Mouse (Mus musculus) activated CD4-positive, CD25-positive, alpha-beta regulatory T cell, adult 4 months (primary cell): ENCODE measurements around the gene Fras1. TPM values are rescaled to one million over a fixed set of nuclear protein-coding genes. Genes with fewer than 3 reads are reported as not detected.

Experiments
- ATAC-seq: one replicate; pipeline ENCODE4 v1.8.0; 2017
- polyA plus RNA-seq, 2 experiments: library from polyadenylated mRNA; unstranded; fragments of 100-300 nt; shearing (Covaris generic); gene quantifications; one replicate each; pipeline ENCODE4 v1.2.1; 2017

Gene Fras1
- polyA plus RNA-seq, 2 experiments from 2014 or later, result 0.22 TPM; not detected in 1

DNA sequence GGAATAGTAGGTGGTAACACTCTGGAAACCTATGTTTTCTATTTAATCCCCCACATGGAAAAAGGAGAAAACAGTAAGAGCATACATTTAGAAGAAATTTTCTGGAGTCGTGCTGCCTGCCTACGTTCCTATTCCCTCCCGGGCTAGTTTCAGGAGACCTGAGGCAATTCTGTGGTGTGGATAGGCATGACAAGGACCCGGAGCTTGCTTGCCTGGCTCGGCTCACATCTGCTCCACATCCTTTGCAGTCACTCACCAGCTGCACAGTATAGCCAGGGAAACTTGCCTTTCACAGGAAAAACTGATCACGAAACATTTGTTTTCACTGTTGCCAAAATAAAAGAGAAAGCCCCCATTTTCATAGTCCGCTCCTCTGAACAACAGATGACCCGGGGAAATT lies 325.2 kb downstream of the Fras1 start:
- ATAC-seq, result no peak

DNA sequence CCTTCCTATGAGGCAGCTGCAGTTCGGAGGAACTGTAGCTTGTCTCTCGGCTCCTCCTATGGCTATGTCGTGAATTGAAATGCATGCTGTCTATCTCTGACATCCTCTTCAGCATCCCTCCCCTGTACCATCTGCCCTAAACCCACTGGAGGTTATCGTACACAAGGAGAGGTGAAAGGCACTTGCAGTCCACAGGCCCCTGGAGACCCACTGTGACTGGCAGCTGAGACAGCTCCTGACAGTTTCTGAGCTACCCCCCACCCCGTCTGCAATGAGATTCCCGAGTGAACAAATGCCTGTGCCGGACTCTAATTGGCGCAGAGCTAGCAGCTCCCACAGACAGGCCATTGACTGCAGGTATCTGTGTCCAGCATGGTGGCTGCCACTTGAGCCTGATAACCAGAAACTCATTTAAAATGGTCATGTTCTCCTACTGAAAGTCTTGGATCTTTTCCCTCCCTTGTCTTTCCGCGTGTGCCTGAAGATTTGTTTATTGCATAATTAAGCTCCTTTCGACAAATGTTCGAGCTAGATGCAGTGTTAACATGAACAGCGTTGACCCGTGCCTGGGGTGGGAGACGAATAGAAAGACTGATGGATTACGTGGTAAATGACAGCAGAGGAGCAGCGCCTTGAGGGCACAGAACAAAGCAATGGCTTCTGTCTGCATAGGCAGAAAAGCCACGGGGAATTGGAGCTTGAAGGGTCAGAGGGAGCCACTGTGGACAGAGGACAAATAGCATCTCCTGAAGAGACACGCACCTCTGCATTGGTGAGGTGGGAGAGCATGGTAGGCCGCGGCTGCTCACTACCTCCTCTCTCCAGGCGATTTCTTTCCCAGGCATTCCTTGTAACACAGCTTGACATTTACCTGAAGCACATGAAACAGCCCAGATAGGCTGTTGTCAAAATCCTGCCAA lies 329.2 kb downstream of the Fras1 start:
- no peak for ATAC-seq

DNA sequence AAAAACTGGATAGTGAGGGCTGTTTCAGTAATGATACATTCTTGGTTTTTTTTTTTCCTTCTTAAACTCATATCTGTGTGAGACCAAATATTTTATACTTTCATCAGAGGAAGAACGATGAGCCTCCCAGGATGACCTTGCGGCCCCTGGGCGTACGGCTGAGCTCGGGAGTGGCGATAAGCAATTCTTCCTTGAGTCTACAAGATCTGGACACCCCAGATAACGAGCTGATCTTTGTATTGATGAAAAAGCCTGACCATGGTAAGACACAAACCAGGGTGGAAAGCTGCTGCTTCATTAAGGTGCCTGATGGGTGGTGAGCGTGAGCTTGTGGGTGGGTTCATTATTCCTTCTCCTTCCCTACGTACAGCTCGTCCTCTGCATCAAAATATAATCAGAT lies 334.8 kb downstream of the Fras1 start:
- no peak for ATAC-seq

DNA sequence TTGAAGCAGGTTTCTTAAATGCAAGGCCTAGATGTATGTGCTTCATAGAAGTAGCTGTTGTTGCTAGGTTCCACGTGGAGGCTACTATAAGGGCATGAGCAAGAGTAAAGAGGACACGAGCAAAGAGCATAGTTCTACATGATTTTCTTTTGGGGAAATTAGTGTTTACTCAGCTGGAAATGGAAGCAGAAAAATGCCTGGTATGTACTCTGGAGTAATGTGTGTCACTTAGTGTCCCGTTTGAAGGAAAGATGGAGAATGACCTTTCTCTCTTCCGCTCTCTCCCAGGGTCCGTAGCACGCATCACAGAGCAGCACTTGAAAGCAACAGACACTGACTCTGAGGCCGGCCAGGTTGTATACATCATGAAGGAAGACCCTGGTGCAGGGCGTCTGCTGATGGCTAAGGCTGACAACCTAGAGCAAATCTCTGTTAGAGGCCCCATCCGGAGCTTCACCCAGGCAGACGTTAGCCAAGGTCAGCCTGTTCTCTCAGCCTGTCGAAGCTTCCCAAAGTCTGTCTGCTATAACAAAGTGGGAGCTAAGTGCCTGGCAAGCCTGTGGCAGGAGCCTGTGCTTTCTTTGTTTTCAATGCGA lies 338.4 kb downstream of the Fras1 start:
- ATAC-seq, result no peak

DNA sequence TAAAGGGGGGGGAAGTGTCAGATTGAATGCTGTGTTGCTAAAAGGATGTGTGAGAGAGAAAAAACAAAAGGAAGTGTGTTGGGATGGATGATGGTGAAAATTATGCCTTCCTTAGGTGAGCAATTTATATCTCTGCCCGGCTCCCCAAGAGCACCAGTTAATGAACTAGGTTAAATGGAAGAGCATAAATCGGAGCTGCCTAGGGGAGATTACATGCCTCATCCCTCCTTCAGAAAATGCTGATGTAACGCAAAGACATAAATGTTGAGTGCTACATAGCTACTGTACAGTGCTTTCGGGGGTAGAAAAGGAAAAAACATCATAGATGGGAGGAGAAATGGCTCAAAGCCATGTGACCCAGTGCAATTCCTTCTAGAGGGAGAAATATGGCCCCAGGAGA lies 339.0 kb downstream of the Fras1 start:
- ATAC-seq, result no peak

DNA sequence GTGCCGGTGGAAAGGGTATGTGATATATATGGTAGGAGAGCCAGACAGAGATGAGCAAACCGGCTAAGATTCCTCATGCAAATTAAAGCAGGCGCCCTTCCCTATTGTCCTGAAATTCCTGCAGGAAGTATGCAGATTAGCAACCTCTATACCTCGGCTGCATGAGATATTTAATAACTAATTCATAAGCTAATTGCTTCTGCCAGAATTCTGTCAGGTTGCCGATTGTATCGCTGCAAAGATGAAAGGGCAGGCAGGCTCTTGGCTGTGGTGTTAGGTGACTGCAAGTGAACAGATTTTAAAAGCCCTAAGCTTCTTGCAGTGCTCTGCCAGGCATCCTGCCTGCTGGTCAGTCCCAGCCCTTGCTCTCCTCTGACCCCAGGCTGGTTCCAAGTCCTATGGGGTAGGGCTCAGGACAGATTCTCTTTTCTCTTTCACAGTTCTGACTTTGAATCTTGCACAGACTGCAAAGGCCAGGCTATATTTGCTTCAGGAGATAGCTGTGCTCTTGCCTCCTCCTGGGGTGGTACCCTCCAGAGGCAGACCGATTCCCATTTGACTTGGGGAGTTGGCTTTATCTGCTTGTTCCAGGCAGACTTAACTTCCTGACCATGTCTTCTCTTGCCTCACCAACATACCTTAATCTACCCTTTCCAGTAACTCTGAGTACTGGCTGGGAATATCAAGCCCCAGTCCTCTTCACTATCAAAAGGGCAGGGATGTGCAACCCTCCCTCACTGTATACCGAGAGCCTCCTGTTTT lies 342.7 kb downstream of the Fras1 start:
- ATAC-seq, result no peak

DNA sequence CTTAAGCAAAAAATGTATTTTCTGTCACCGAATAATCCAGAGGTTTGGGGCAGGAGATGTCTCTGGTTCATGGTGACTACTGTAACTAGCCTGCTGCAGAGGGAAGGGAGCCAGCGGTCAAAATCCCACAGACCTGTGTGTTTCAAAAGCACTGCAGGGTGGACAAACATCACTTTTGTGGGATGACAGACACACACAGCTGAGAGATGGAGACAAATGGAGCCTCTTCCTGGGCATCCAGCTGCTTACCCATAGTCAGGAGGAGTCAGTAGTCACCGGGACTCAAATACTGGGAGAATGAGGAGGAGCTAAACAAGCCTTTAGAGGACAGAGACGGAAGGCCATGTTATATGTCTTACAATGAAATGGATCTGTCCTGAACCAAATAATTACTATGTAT lies 343.9 kb downstream of the Fras1 start:
- no peak for ATAC-seq

DNA sequence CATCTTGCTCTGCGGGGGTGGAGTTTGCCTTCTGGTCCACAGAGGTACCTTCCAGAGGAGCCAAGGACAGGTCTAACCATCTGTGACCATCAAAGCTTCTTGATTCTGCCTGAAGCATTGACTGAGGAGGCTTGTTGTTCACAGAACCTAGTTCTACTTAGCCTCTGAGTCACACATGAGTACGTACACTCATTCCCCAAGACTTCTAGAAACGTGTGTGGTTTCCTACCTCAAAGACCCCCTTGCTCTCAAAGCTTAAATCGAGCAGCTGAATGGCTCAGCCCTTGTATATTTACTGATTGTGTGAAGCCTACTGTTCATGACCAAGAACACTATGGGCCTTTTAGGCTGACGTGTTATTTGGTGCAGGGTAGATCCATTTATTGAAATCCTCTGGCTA lies 344.8 kb downstream of the Fras1 start:
- ATAC-seq, result no peak

DNA sequence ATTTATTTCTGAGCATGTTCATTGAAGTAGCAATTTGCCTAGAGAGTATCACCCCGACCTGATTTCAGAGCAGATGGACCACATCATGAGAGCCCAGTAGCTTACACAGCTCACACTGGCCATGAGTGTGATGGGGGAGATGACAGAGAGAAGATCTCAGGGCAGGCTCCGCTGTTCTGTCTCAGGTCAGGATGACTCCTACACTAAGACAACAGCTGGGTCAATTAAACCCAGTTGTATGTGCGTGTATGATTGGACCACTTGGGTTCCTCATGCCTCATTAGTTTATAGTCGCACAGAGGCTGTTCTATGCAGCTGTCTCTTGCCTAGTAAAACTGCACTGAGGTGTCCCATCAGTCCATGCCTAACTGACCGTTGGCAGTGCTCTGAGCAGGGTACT lies 345.5 kb downstream of the Fras1 start:
- no peak for ATAC-seq

DNA sequence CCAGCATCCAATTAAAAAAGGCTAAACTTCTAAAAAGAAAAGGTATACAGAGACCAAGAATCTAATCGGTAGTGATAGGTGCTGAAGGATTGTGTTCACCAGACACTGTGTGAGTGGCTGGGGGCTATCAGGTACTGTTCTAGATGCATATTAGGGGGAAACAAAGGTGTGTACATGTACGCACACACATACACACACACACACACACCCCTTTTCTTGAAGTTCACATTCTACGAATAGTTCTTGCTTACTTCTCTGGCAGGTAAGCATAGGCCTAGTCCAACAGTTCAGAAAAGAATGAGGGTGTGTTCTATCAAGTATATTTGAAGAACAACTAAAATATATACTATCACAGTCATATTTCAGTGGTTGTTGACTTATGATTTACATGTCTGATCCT lies 348.9 kb downstream of the Fras1 start:
- no peak for ATAC-seq

DNA sequence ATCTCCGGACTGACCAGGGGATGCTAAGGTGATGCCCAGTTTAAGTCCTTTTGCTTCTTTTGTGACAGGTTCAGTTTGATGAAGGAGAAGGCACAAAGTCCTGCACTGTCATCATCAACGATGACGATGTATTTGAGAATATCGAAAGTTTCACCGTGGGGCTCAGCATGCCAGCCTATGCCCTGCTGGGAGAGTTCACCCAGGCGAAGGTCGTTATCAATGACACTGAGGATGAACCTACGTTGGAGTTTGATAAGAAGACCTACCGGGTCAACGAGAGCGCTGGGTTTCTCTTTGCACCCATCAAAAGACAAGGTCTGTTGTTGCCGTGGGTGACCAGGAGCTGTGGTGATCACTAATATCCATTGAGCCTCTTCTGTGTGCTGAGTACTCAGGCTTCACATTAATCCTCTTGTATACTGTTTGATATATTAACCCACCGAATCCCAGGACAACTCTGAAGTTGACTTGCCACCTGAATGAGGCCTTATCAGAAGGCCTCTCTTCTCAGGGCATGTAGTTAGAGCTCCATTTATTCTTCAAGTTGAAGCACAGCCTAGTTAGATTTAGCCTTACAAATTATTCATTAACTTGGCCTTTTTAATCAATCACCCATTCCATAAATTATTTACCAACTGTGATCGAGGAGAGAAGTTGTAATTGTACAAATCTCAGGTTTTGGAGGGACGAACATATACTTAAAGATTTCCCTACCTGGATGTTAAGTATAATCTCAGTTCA lies 365.6 kb downstream of the Fras1 start:
- no peak for ATAC-seq

DNA sequence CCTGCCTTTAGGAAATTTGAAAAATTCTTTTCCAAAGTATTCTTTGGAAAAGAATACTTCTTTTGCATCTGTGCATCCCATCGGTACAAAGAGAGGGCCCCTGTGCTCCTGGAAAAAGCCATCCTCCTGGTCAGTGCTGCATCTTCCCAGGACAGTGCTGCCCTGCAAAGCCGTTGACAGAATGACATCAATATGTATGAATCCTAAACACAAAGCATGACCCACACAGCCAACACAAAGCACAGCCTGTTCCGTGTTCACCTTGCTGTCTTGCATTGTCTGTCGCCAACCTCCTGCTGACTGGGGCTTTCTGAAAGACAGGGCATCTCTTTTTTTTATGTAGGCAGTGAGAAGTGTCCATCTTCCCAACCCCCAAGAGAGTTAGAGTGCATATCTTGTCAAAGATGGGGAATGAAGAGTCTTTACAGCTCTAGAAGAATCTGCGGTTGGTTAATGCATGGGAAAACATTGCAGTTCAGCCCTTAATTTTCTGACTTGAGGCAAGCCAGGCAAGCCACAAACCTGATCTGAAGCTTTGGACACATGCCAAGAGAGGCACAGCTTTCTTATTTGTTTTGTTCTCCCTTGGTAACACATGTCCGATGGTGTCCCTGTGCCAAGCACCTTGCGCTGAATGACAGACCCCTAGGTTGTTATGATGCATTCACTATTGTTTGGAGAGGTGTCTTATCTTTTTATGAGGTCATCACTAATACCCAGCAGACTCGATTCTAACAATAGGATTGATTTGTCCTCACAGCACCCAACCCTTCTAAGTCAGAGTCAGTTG lies 373.6 kb downstream of the Fras1 start:
- ATAC-seq, result no peak

DNA sequence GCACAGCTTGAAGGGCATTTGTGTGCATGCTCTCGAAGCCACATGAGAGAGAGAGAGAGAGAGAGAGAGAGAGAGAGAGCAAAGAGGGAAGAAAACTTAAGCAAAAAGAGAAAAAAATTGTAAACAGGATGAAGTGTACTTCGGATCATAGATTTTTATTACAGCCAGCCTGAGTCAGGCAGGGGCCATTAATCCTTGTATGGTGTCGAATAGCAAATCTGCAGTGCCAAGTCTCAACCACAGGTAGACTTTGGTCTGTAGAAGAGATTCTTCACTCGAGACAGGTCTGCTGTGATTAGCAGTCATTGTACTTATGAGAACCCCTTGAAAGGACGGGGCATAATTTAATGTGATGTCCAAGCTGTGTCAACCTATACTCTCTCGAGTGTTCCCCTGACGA lies 383.9 kb downstream of the Fras1 start:
- ATAC-seq, result no peak

DNA sequence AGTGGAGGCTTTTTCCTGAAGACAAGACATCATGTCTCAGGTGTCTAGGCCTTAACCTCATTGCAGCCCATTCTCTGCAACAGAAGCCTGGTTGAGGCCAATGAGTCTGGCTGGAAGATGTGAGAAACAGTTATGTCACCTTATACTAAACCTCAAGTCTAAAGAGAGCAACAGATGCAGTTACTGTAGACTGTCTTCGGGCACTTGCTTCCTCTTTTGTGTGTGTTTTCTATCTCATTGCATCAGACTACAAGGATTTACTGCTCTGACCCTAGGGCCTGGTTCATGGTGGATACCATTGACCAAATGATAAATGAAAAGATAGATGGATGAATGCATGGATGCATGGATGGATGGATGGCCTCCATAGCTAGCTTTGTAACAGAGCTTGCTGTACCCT lies 388.3 kb downstream of the Fras1 start:
- no peak for ATAC-seq

DNA sequence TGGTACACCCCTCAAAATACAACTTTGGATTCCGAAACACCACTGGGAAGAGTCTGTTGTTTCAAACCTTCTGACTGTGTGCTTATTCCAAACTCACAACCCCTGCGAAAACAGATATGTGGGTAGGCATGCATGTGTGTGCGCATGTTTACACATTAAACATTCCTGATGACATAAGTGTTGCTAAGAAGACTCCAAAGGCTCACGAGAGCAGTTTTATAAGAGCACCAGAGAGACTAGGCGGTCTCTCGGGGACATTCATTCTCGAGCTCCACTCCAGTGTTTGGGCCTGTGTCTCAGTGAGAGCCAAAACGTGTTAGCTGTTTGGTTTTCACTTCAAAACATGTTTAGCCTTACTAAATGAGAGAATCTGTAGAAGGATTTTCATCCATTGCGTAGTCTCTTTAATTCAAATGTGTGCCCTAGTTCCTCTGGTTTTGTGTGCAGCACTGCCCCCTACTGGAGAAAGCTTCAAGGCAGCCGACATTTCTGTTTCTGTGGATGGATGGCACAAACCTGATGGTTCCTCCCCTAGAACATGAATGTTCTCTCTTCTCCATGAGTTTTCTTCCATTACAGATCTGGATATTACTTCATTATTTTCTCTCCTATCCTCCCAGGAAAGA lies 395.2 kb downstream of the Fras1 start:
- no peak for ATAC-seq

DNA sequence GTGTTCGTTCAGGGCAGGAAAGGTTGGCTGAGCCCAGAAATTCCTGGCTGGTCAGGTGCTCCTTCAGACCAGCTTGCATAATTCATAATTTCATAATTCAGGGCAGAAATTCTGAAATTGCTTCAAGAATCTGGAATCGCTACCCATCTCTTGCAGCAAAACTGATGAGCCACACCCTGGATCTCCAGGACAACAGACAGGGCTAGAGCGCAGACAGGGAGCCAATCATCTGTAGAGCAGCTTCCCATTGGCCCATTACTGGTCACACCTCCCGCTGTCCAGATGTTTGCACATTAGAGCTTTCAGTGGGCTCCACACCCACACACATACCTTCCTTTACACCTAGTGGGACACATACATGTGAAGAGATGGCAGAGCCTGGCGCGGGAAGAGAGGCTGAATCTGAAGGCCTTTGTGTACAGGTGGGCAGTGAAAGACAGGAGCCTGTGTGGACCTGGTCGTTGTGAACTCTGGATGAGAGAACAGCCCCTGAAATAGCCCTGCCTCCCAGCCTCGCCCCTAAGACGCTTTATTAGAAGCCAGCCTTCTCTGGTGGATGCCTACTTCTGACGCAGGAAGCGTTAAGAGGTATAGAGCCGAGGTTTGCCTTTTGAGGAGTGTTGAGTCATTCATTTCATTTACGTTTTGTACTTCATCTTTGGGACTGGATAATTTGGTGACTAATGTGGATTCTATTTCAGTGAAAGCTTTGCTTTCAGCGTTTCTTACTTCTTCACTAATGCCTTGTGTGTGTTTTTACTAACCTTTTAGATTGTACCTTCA lies 409.9 kb downstream of the Fras1 start:
- no peak for ATAC-seq

DNA sequence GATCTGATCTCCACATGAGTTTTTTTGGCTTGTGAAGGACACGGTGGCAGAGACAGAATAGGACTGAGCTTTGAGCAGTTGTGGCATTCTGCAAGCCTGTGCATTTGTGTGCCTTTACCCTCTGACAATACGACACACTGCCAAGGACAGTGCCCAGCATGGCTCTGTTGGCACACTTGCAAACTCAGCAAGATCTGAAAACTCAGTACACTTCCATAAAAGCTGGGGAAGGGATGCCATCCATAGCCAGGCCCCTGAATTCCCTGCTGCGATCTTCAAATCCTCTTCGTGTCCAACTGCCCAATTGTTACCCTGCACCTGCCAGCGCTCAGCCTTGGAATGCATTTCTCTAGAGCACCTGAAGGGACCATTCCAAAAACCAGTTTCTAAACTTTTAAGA lies 411.3 kb downstream of the Fras1 start:
- ATAC-seq, result no peak

DNA sequence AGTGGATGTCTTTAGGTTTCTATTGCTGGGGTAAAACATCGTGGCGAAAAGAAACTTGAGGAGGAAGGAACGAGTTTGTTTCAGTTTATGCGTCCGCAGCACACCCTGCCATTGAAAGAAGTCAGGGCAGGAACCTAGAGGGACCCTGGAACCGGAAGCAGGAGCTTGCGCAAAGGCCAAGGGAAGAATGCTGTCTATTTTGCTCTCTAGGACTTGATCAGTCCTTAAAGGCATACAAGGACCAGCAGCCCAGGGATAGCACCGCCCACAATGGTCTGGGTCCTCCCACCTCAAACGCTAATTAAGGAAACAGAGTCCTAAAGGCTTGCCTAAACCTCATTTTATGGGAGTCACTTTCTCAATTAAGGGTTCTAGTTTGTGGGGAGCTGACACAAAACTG lies 418.7 kb downstream of the Fras1 start:
- no peak for ATAC-seq

DNA sequence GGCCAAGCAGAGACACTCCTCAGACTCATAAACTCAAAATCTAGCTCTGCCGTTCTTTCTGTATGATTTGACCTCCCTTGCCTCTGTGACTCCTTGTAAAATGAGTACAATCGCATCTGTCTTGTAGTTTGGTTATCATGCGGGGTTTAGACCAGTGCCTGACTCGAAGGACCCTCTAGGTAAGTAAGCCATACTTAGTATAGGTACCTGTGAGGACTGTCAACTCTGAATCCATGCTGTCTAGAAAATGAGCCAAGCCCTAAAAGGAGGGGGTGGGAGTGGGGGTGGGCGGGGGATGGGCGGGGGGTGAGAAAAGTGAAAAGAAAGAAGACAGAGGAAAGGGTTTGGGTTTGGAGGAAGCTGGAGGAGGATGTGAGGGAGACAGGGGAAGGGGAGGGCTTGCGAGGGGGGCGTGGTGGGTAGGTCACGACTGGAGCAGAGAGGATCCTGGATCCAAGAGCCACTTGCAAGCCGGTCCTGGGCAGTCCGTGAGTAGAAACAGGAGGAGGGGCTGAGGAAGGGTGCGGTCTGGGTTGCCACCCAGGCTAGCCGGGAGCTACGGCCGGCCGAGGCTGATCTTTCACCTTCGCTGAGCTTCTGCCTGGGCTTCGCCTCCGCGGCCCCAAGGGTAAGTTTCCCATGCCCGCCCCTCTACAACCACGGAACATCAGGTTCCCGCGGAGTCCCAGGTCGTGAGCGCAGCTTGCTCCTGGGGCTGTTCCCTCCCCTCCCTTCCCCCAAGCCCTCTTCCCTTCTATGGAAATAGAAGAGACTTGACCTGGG lies 419.4 kb downstream of the Fras1 start, which contains the start of gene Anxa3:
Gene Anxa3 (plus strand): TSS at position 404 of the 783 bp plus-strand sequence.
- no peak for ATAC-seq
